Mouse (Mus musculus) stomach, postnatal 0 days (tissue): ENCODE results near the gene Creld2.

Experiments
- CTCF ChIP-seq: IDR thresholded peaks from 2 replicates; pipeline ENCODE4 v1.5.1; 2016; ENCODE audit warnings: antibody characterized with exemption, low read depth, mild to moderate bottlenecking, moderate library complexity
- EP300 ChIP-seq: optimal IDR thresholded peaks from 2 replicates; pipeline ENCODE3; 2016; ENCODE audit warnings: antibody characterized with exemption

GRCm38 (mm10) chr15:88849621-88850020 is 30.2 kb downstream of the Creld2 start:
- TF ChIP-seq EP300: no peak
- no peak for TF ChIP-seq CTCF
